Mouse (Mus musculus) testis, postnatal 10 days (tissue): ENCODE measurements around the gene Bora.
"Not testable (repeated sequence)": the region's sequence is repeated elsewhere in the genome, so short reads cannot be mapped to it uniquely, and the experiment has no call there.

ENCODE experiments used
- DNase-seq: peaks from one replicate; pipeline ENCODE4 v3.0.0; 2021; ENCODE audit warnings: low spot score

Bora gene

GRCm38 (mm10) chr14:99046031-99046781 lies at the start of gene Bora, which contains the start of gene Mzt1:
Bora (plus strand) TSS chr14:99046222.
Mzt1 (minus strand) TSS chr14:99046134.
- peak; percentile 92 for DNase-seq

GRCm38 (mm10) chr14:99010224-99010919 lies 35.6 kb upstream of the Bora start:
- DNase-seq: no peak

DNA sequence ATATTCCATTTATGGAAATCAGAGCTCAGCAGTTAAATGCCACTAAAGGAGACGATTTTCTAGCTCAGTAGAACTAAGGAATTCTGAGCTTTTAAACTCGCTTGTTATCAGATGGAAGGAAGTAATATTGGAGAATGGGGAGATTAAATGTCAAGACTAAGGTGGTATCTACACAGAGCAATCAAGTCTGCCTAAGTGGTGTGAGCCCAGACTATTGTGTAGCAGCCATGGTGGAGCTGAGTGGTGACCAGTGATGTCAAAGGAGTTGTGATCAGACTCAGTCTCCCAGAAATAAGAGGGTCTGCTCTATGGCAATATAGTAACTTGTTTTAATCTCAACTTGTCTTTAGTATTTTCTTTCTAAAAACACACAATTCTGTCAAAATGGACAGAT lies 35.1 kb upstream of the Bora start:
- no peak for DNase-seq

DNA sequence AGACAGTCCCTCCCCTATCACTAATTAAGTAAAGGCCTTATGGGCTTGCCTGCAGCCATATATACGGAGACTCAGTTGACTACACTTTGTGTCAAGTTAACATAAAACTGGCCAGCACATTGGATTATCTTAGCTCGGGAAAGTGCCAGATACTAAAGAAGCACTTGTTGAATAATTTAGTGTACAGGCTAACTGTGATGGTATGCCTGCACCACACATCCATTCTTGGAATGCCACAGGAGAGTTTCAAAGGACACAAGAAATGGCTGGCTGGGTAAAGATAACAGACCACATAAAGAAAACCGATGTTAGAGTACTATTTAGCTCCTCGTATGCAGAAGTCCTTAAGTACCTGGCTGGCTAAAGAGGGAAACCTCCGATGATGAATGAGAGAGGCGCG lies 27.3 kb upstream of the Bora start:
- no peak for DNase-seq

- DNase-seq: no peak
These were observed 26.8 kb upstream of the Bora start for GRCm38 (mm10) chr14:99019136-99019808.

GRCm38 (mm10) chr14:99022346-99023086 lies 23.5 kb upstream of the Bora start:
- DNase-seq: no peak

- no peak for DNase-seq
These were observed 16.0 kb upstream of the Bora start for GRCm38 (mm10) chr14:99029987-99030386.

- DNase-seq: no peak
These were observed 14.6 kb upstream of the Bora start for GRCm38 (mm10) chr14:99031337-99031873.

- no peak for DNase-seq
These were observed 13.4 kb upstream of the Bora start for GRCm38 (mm10) chr14:99032596-99032995.

DNA sequence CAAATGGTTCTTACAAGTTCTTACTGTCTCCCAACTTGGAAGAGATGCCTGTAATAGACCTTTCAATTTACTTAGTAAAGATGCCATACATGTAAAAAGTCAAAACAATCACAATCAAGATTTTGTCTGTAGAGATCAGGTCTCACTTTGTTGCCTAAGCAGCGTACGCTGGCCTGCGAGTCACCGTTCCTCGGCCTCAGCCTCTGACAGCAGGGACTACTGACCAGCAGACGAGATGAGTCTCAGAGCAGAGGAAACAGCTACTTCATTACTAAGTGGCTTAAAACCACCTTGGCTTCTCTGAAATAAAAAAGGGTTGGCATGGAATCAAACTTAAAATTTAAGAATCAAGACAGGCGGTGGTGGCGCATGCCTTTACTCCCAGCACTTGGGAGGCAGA lies 11.2 kb upstream of the Bora start:
- not testable (repeated sequence) for DNase-seq

GRCm38 (mm10) chr14:99036039-99036438 lies 10.0 kb upstream of the Bora start:
- no peak for DNase-seq

DNA sequence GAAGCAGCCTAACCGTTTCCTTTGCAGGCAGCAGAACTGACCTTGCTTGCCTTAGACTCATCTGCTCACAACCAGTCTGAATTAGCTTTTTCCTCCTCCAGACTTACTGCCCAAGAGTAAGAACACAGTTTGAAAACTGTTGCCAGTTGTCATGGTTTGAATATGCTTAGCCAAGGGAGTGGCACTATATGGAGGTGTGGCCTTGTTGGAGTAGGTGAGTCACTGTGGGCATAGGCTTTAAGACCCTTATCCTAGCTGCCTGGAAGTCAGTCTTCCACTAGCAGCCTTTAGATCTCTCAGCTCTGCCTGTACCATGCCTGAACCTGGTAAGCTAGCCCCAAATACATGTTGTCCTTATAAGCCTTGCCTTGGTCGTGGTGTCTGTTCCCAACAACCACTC lies 8.3 kb upstream of the Bora start:
- DNase-seq: no peak

GRCm38 (mm10) chr14:99039308-99039707 lies 6.7 kb upstream of the Bora start:
- not testable (repeated sequence) for DNase-seq

DNA sequence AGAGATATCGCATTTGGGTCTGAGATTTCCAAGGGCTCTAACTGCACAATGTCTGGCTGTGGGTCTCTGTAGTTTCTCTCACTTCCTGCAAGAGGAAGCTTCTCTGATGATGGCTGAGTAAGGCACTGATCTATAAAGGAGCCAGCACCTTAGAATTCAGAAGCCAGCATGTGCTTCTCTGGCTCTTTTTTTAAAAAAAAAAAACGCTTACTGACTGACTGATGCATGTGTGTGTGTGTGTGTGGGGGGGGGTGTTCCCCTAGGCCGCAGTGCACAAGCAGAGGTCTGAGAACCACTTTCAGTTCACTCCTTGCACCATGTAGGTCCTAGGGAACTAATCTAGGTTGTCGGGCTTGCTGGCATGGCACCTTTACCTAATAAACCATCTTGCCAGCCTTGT lies 4.6 kb upstream of the Bora start:
- DNase-seq: no peak

- no peak for DNase-seq
These were observed 2.5 kb upstream of the Bora start for GRCm38 (mm10) chr14:99043499-99043898.

DNA sequence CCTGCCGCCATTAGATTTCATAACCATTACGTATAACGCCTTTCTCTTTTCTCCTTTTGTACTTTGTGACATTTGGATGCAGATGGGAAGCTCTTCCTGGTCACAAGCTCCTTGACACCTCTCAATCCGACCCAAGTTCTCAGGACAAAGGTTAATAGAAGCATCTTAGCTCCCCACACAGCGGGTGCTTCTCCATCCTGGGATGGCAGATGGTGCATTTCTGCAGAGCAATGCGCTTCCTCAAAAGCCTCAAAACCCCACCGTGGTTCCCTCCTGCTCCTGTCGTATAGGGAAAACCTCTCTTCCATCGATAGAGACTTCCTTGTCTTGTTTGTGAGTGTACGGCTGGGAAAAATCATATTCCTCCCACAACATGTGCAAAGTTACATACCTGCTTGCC lies 1.9 kb upstream of the Bora start:
- DNase-seq: no peak

GRCm38 (mm10) chr14:99044718-99045117 lies 1.3 kb upstream of the Bora start:
- DNase-seq: no peak

DNA sequence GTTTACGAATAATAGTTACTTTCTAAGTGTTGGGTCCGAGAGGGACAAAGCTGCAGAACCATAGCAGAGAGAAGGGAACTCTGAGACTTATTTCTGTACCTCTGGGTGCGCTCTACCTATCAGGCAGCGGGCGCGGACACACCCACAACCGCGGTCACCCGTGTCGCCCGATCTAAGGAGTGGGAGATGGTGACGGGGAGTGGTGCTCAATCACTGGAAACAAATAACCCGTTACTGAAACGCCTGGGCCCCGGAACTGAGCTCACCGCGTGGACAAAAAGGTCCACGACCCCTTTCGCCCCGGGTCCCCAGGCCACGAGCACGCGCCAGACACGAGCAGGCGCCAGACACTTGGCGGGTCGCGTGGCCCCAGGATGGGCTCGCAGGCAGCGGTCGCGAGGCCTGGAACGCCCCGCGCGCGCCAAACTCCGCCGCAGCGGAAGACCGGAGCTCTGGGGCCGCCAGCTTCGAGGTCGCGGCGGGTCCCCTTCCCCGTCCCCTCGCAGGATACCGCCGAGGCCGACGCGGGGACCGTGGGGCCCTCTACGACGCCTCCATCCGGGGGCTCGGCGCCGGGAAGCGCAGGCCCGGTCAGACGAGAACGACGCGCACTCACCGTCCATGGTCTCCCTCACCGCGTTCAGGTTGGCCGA lies 518 bp upstream of the Bora start:
- no peak for DNase-seq

DNA sequence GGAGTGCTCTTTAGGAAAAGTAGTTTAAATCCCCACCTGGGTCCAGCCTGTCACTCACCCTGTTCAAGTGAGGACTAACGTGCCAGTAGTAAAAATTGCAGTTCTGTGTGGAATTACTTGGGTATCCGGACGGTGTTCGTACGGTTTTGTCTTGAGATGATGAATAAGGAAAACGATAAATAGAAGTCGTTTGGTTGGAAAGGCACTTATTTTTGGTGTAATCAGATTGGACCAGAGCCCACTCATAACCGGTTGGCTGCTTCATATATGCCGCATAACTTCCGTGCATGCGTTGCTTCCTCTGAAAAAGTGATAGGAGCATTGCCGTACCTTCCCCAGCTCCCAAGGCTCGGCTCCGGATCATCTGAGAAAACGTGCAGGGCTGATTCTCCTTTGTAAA lies 760 bp downstream of the Bora start:
- DNase-seq: no peak

DNA sequence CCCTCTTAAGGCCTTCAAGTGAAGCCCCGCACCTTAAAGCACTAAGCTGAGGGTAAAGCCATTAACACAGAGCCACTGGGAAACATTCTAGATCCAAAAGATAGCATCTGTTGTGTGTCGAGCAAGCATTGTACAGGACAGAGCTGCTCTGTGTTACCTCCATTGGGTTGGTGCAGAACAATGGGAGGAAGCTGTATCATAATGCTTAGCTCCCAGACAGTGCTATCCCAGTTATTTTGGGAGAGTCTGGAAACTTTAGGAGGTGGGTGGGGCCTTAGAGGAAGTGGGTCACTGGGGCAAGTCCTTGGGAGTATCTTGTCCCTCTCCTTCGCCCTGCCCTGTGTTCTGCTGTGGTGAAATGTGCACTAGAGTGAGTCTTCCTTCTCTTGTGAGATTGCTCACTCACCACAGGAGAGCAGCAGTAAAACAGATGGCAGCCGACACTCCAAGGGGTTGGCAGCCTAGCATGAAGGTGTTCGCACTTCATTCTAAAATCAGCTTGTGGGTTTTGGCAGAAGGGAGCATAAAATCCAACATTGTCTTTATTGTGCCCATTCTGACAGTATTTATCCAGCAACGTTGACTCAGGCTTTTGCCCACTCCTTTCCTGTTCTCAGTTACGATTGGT lies 13.1 kb downstream of the Bora start:
- no peak for DNase-seq

GRCm38 (mm10) chr14:99060616-99061015 lies 14.6 kb downstream of the Bora start:
- DNase-seq: no peak
